Mouse (Mus musculus): ENCODE measurements at regions not wholly inside any gene's neighbourhood (a gene's known extent, or its start where the extent isn't known, plus 50 kb on each side); places are given as distances from the start of the nearest gene placed in this dataset.
A peak's percentile ranks its signal among the peaks of the same experiment; 100 is the strongest.

- peak; percentile 1 for DNase-seq
These were observed 322.2 kb downstream of the Gm29866 start for GRCm38 (mm10) chrY:20671243-20671642.

GRCm38 (mm10) chrY:20670391-20670790 lies 323.1 kb downstream of the Gm29866 start:
- DNase-seq, result peak; percentile 1

GRCm38 (mm10) chrY:20665296-20665695 lies 328.2 kb downstream of the Gm29866 start:
- peak; percentile 4 for DNase-seq
